Mouse (Mus musculus) erythroblast, embryonic 14.5 days (primary cell): ENCODE measurements around the gene Hils1. TPM values are rescaled to one million over a fixed set of nuclear protein-coding genes. Genes with fewer than 3 reads are reported as not detected.

ENCODE experiments used
- H3K27me3 ChIP-seq: 2 replicates; pipeline ENCODE4 v1.6.1; 2012; ENCODE audit warnings: inconsistent platforms; ENCODE audit not compliant: control insufficient read depth
- H3K36me3 ChIP-seq: 2 replicates; pipeline ENCODE4 v1.6.1; 2012; ENCODE audit warnings: mild to moderate bottlenecking, inconsistent platforms; ENCODE audit not compliant: control insufficient read depth
- H3K4me1 ChIP-seq: 2 replicates; pipeline ENCODE4 v1.6.1; 2012; ENCODE audit warnings: inconsistent platforms; ENCODE audit not compliant: control insufficient read depth
- H3K4me3 ChIP-seq: replicated peaks from 2 replicates; pipeline ENCODE3; 2012; ENCODE audit warnings: moderate library complexity, mild to moderate bottlenecking, inconsistent platforms
- H3K9me3 ChIP-seq: 2 replicates; pipeline ENCODE4 v1.6.1; 2012; ENCODE audit warnings: low read length, inconsistent platforms, mixed read lengths; ENCODE audit not compliant: control insufficient read depth
- GATA1 ChIP-seq: IDR thresholded peaks from 2 replicates; pipeline ENCODE4 v1.6.1; 2012; ENCODE audit warnings: low read length, inconsistent platforms, mixed read lengths
- TAL1 ChIP-seq: IDR thresholded peaks from 3 replicates; pipeline ENCODE4 v1.6.1; 2012; ENCODE audit warnings: low read length, inconsistent platforms, mixed read lengths
- polyA plus RNA-seq: library from polyadenylated mRNA; stranded (reverse); fragments of >175 nt; gene quantifications from 2 replicates; pipeline ENCODE4 v1.2.3, GENCODE M21; 2012

Hils1 gene
- polyA plus RNA-seq, 1 experiment: not detected

GRCm38 (mm10) chr11:94978947-94979346 is 11.6 kb downstream of the Hils1 start:
- H3K9me3 ChIP-seq: no peaks in the 10 kb centered on the region
- no peak for TF ChIP-seq GATA1
- TF ChIP-seq TAL1: no peak
- H3K36me3 ChIP-seq: no peaks in the 10 kb centered on the region
- peaks cover 2% of the 10 kb centered on the region; the same call in 1 of the 2 replicates for H3K27me3 ChIP-seq
- H3K4me3 ChIP-seq: peak overlapping the region; percentile 49
- peaks cover 35% of the 10 kb centered on the region for H3K4me1 ChIP-seq

DNA sequence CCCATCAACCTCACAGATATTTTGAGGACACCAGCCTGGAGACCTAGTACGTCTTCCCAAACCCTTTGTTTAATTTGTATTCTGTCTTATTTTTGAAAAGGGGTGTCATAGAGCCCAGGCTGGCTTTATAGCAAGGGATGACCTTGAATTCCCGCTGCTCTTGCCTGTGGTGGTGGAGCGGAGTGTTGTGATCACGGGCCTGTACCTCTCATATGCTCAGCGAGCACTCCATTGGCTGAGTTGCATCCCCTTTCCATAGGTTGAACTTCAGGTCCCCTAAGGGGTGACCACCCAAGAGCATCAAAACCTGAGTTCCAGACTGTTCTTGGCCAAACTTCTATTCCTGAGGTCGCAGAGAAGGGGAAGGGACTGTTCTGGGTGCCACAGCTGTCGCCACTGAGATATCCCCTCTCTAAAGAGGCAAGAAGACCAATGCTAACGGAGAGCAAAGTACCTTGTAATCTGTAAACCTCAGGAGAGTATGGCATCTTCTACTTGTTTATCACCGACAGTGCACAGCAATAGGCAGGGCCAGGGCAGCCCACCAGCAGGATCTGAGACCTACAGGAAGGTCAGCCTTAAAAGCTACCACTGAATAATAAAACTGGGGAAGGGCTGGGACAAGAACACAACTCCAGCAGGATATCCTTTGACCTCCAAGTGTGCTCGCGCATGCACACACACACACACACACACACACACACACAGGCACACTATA is 12.2 kb downstream of the Hils1 start:
- peak overlapping the region; percentile 49 for H3K4me3 ChIP-seq
- no peak for TF ChIP-seq GATA1
- TF ChIP-seq TAL1: no peak
- H3K36me3 ChIP-seq: no peaks in the 10 kb centered on the region
- peaks cover 2% of the 10 kb centered on the region; the same call in 1 of the 2 replicates for H3K27me3 ChIP-seq
- peaks cover 41% of the 10 kb centered on the region for H3K4me1 ChIP-seq
- H3K9me3 ChIP-seq: no peaks in the 10 kb centered on the region

GRCm38 (mm10) chr11:94985140-94985539 is 17.7 kb downstream of the Hils1 start:
- TF ChIP-seq TAL1 (no peak), GATA1 (no peak)
- Histone ChIP-seq H3K27me3 (peaks cover 2% of the 10 kb centered on the region; the same call in 1 of the 2 replicates), H3K9me3 (no peaks in the 10 kb centered on the region), H3K4me1 (peaks cover 71% of the 10 kb centered on the region), H3K4me3 (no peak overlapping the region), H3K36me3 (no peaks in the 10 kb centered on the region)

GRCm38 (mm10) chr11:94985822-94986221 is 18.4 kb downstream of the Hils1 start:
- Histone ChIP-seq H3K4me1 (peaks cover 74% of the 10 kb centered on the region), H3K4me3 (no peak overlapping the region), H3K27me3 (peaks cover 2% of the 10 kb centered on the region; the same call in 1 of the 2 replicates), H3K9me3 (no peaks in the 10 kb centered on the region), H3K36me3 (no peaks in the 10 kb centered on the region)
- TF ChIP-seq TAL1: no peak
- no peak for TF ChIP-seq GATA1

DNA sequence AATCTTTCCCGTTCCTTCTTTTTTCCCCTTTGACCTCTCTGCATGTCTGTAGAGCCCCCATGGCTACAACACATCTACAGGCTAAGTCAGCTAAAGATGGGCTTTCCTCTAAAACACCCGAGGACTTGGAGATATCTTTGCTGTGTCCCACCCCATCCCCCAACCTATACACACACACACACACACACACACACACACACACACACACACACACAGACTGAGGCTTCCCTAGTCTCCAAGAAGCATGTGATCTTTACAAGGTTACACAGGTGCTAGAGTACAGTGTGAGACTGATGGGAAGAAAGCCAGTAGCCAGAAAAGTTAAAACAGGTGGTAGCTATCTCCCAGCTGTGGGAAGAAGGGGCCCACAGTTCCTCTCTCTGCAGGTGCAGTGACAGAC is 19.0 kb downstream of the Hils1 start:
- Histone ChIP-seq H3K4me3 (no peak overlapping the region), H3K36me3 (no peaks in the 10 kb centered on the region), H3K4me1 (peaks cover 73% of the 10 kb centered on the region), H3K9me3 (no peaks in the 10 kb centered on the region), H3K27me3 (peaks cover 2% of the 10 kb centered on the region; the same call in 1 of the 2 replicates)
- no peak for TF ChIP-seq GATA1
- no peak for TF ChIP-seq TAL1

DNA sequence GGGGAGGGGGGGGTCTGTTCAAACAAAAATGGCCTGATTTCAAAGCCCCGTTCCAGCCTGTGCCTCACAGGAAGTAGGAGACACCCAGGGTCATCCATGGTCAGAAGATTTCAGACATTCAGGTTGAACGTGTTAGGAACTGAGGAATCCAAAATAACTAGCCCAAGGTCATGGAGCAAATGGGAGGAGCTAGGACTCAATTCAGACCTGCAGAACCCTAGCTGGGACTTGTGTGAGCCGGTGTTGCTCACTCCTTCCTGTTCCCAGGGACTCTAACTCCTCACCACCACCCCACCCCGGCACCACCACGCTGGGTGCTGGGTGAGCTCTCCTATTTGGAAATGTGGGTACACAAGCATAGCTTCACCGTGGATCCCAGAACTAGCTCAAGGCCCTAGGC is 19.9 kb downstream of the Hils1 start:
- Histone ChIP-seq H3K36me3 (no peaks in the 10 kb centered on the region), H3K4me1 (peaks cover 82% of the 10 kb centered on the region), H3K27me3 (peaks cover 8% of the 10 kb centered on the region; the same call in 1 of the 2 replicates), H3K9me3 (no peaks in the 10 kb centered on the region), H3K4me3 (no peak overlapping the region)
- TF ChIP-seq TAL1 (no peak), GATA1 (no peak)

DNA sequence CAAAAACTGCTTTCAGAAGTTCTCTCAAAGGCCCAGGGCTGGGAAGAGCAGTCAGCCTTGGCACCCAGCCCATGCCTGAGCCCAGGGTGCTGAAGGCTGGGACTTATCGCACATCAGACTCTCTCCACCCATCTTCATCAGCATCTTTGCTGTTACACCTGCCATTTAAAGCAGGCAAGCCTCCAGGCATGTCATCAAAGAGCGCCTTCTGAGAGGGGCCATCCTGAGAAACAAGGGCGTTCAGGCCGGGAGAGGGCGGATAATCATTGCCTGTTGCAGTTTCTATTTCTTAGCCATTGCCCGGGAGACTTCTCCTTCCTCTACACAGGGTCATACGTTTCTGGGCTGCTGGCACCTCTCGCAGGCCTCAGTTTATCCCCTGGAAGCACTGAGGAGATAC is 20.5 kb downstream of the Hils1 start:
- 0 out of 2 replicates have a peak, but pooled peaks have one; percentile 15 for TF ChIP-seq GATA1
- TF ChIP-seq TAL1: no peak
- H3K4me1 ChIP-seq: peaks cover 87% of the 10 kb centered on the region
- no peak overlapping the region for H3K4me3 ChIP-seq

DNA sequence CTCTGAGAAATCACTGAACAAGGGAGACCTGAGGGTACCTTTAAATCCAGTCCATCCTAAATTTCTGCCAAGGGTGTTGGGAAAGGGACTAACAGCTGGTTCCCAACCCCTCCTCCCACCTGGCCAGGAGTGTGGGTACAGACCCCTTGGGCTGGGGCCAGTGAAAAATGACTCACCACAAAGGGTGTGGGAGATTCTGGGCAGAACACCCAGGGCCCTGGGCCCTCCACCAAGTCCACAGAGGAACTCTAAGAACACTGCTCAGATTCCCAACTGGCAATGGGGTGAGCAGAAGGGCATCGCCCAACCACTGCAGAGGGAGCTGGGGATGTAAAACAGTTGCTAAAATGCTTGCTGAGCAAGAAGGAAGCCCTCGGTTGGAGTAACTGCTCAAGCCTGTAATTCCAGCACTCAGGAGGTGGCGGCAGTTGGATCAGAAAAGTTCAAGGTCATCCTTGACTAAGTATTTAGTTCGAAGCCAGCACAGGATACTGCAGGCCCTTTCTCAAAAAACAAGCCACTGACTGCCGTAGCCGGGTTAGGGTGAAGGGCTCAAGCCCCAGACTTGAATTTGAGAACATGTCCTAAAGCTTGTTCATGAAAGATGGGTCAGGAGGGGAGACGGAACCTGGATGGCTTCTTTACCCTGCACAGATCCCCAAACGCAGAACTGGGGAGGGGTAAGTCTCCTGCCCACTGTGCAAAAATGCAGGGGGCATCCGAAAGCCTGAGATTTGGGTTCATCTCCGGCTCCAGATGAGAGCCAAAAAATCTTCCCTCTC is 21.6 kb downstream of the Hils1 start:
- H3K9me3 ChIP-seq: no peaks in the 10 kb centered on the region
- H3K36me3 ChIP-seq: peaks cover 13% of the 10 kb centered on the region
- H3K4me1 ChIP-seq: peaks cover 91% of the 10 kb centered on the region
- H3K27me3 ChIP-seq: peaks cover 10% of the 10 kb centered on the region; the same call in 1 of the 2 replicates
- H3K4me3 ChIP-seq: peak overlapping the region; percentile 86
- TF ChIP-seq TAL1: no peak
- no peak for TF ChIP-seq GATA1

More for the DNA sequence above, 20.5 kb downstream of the Hils1 start:
- Histone ChIP-seq H3K9me3 (no peaks in the 10 kb centered on the region), H3K36me3 (peaks cover 1% of the 10 kb centered on the region; the same call in 1 of the 2 replicates), H3K27me3 (peaks cover 10% of the 10 kb centered on the region; the same call in 1 of the 2 replicates)

DNA sequence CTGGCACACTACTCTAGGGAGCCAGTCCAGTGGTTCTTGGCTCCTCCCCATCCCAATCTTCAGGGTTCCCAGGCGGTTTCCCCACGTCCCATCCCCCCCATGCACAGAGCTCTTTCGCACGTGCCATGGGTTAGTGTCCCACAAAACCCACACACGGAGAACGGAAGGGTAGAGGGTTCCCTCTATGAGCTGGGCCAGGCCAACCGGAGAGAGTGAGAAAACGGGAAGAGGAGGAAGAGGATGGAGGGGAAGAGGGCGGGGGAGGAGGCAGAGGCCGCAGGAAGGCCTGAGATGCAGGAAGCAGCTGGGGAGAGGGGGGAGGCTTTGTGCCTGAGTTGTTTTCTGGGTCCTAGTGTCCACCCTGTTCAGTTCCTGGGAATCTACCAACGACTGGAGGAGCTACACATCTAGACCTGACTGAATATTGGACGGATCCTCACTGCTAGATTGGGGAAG is 22.2 kb downstream of the Hils1 start:
- Histone ChIP-seq H3K36me3 (peaks cover 19% of the 10 kb centered on the region), H3K9me3 (no peaks in the 10 kb centered on the region), H3K4me1 (peaks cover 91% of the 10 kb centered on the region), H3K4me3 (peak overlapping the region; percentile 86), H3K27me3 (peaks cover 10% of the 10 kb centered on the region; the same call in 1 of the 2 replicates)
- no peak for TF ChIP-seq TAL1
- no peak for TF ChIP-seq GATA1
